7 mouse cellular contexts compared by ENCODE assay signal in genomic region chr8:107292119-107292927, GRCm38 (mm10). TPM values are rescaled to one million over a fixed set of nuclear protein-coding genes. Genes with fewer than 3 reads are reported as not detected.
DNase-seq lines count a peak whose midpoint lies in the region; ATAC-seq and TF ChIP-seq lines count a peak whose summit lies in the region.

No protein-coding gene starts in this region.

- TF ChIP-seq CTCF in lung, embryonic 14.5 days (IDR thresholded peaks at IDR 0.05; ENCODE audit: low read depth): peak; percentile 29; the same call in 1 of the 2 replicates

- DNase-seq in lung, embryonic 14.5 days: no peak
- DNase-seq in lung, postnatal 14 days: no peak
- peak; percentile 2 for DNase-seq in embryo, embryonic 11.5 days (ENCODE audit: low read depth, low spot score)
- DNase-seq in hindbrain, embryonic 11.5 days (ENCODE audit: low spot score): no peak
- no peak for DNase-seq in midbrain, embryonic 10.5 days (ENCODE audit: low spot score)
- DNase-seq in right cerebral cortex, adult 2 months (ENCODE audit: low spot score in 2 of 2): no peak
- no peak for DNase-seq in left cerebral cortex, postnatal 36 days (ENCODE audit: low spot score in 2 of 2)

- WGBS in lung, embryonic 14.5 days: 50% methylated on average over 18 of the region's 18 CpGs
- 58% methylated on average over 18 of the region's 18 CpGs for whole genome bisulfite sequencing in hindbrain, embryonic 11.5 days
- 64% methylated on average over 18 of the region's 18 CpGs for WGBS in midbrain, embryonic 10.5 days

- peak overlapping the region; percentile 74 for H3K4me2 ChIP-seq in lung, embryonic 14.5 days
- peak overlapping the region; percentile 39 for H3K4me2 ChIP-seq in hindbrain, embryonic 11.5 days (replicated peaks; ENCODE audit: low read depth, low read length)

- peak overlapping the region; percentile 66 for H3K9ac ChIP-seq in lung, embryonic 14.5 days
- peak overlapping the region; percentile 60 for H3K9ac ChIP-seq in hindbrain, embryonic 11.5 days (ENCODE audit: low read depth, low read length)

- no peaks in the 10 kb centered on the region for H3K9me3 ChIP-seq in lung, embryonic 14.5 days (ENCODE audit: low read depth, low read length)
- H3K9me3 ChIP-seq in hindbrain, embryonic 11.5 days (ENCODE audit: control insufficient read depth, low read length): no peaks in the 10 kb centered on the region
- H3K9me3 ChIP-seq in midbrain, embryonic 10.5 days (replicated peaks): no peaks in the 10 kb centered on the region

- H3K4me3 ChIP-seq in lung, embryonic 14.5 days (ENCODE audit: low read depth, low read length): peak overlapping the region; percentile 94
- H3K4me3 ChIP-seq in hindbrain, embryonic 11.5 days (ENCODE audit: low read depth, low read length): peak overlapping the region; percentile 97
- peak overlapping the region; percentile 99 for H3K4me3 ChIP-seq in midbrain, embryonic 10.5 days

- 0 out of 2 replicates have a peak, but pooled peaks cover 5% of the 10 kb centered on the region for H3K4me1 ChIP-seq in lung, embryonic 14.5 days (ENCODE audit: insufficient read depth)
- H3K4me1 ChIP-seq in hindbrain, embryonic 11.5 days (replicated peaks; ENCODE audit: control insufficient read depth, insufficient read depth, low read length): no peaks in the 10 kb centered on the region
- H3K4me1 ChIP-seq in midbrain, embryonic 10.5 days: peaks cover 23% of the 10 kb centered on the region

- peaks cover 5% of the 10 kb centered on the region; the same call in 1 of the 2 replicates for H3K36me3 ChIP-seq in lung, embryonic 14.5 days (ENCODE audit: insufficient read depth)
- H3K36me3 ChIP-seq in hindbrain, embryonic 11.5 days (ENCODE audit: control insufficient read depth, insufficient read depth, low read length): no peaks in the 10 kb centered on the region
- no peaks in the 10 kb centered on the region for H3K36me3 ChIP-seq in midbrain, embryonic 10.5 days

- intact Hi-C loops in left cerebral cortex, postnatal 36 days (cut with DNase I): loop anchor here (10.0 kb wide), 2 partner anchors 138 to 178 kb away; partner anchors contain the start of gene Cyb5b

- no peaks in the 10 kb centered on the region for H3K27me3 ChIP-seq in lung, embryonic 14.5 days (ENCODE audit: insufficient read depth, low read length)
- H3K27me3 ChIP-seq in hindbrain, embryonic 11.5 days (ENCODE audit: control insufficient read depth, insufficient read depth, low read length): no peaks in the 10 kb centered on the region
- H3K27me3 ChIP-seq in midbrain, embryonic 10.5 days (ENCODE audit: low read depth, poor library complexity, severe bottlenecking): no peaks in the 10 kb centered on the region

- H3K27ac ChIP-seq in lung, embryonic 14.5 days (ENCODE audit: low read depth): peak overlapping the region; percentile 98
- H3K27ac ChIP-seq in hindbrain, embryonic 11.5 days (ENCODE audit: low read depth, low read length): peak overlapping the region; percentile 92
- H3K27ac ChIP-seq in midbrain, embryonic 10.5 days (replicated peaks): peak overlapping the region; percentile 97

- peak; percentile 30 for ATAC-seq in lung, embryonic 14.5 days (ENCODE audit: insufficient read depth)
- peak; percentile 49 for ATAC-seq in hindbrain, embryonic 11.5 days (ENCODE audit: low FRiP score)

RNA-seq across cellular contexts. Expression of gene Nfat5, which starts 0.9 kb away (rescaled TPM):
- polyA plus RNA-seq in lung, embryonic 14.5 days (2014; fragmentation: Nextera tagmentation; extraction: Ambion mirVana): 13.3 and 14.1 TPM in 2 replicates
- polyA plus RNA-seq in hindbrain, embryonic 11.5 days (2014; fragmentation: Nextera tagmentation; extraction: Ambion mirVana): 10.1 and 14.7 TPM in 2 replicates
- 7.8 and 8.2 TPM in 2 replicates for polyA plus RNA-seq in midbrain, embryonic 10.5 days (2016; fragmentation: Nextera tagmentation; extraction: Ambion mirVana)
- total RNA-seq in left cerebral cortex, postnatal 36 days (2021): 10 to 100 TPM; 46.3 to 60.9 TPM
